Mouse (Mus musculus) macrophage (primary cell): Measurements from ENCODE around the gene Rraga. TPM values are rescaled to one million over a fixed set of nuclear protein-coding genes. Genes with fewer than 3 reads are reported as not detected.
"Not testable (repeated sequence)": the region's sequence is repeated elsewhere in the genome, so short reads cannot be mapped to it uniquely, and the experiment has no call there.

Source experiments
- H3K27ac ChIP-seq: fragments of 350-480 bp; formaldehyde crosslinking; 2 replicates; pipeline ENCODE4 v1.9.0; 2021
- H3K36me3 ChIP-seq: fragments of 350-480 bp; formaldehyde crosslinking; 2 replicates; pipeline ENCODE4 v1.9.0; 2021; ENCODE audit errors: inconsistent target
- H3K4me3 ChIP-seq: fragments of 350-480 bp; formaldehyde crosslinking; 2 replicates; pipeline ENCODE4 v1.9.0; 2021; ENCODE audit errors: inconsistent target
- H3K79me2 ChIP-seq: fragments of 350-480 bp; formaldehyde crosslinking; 2 replicates; pipeline ENCODE4 v1.9.0; 2021; ENCODE audit errors: inconsistent target
- WGBS: methylation state at CpG from one replicate; pipeline ENCODE4 v1.1.7; 2026; ENCODE audit warnings: inconsistent platforms; ENCODE audit not compliant: missing documents; 5-methylcytosine and 5-hydroxymethylcytosine counted together
- polyA plus RNA-seq: library from polyadenylated mRNA; stranded (reverse); fragments of 250-400 nt; gene quantifications from 3 replicates; pipeline ENCODE4 v1.2.4, GENCODE M21; 2018; ENCODE audit warnings: inconsistent platforms

Rraga gene
- polyA plus RNA-seq, 1 experiment from 2014 or later, result 63.2 TPM

DNA sequence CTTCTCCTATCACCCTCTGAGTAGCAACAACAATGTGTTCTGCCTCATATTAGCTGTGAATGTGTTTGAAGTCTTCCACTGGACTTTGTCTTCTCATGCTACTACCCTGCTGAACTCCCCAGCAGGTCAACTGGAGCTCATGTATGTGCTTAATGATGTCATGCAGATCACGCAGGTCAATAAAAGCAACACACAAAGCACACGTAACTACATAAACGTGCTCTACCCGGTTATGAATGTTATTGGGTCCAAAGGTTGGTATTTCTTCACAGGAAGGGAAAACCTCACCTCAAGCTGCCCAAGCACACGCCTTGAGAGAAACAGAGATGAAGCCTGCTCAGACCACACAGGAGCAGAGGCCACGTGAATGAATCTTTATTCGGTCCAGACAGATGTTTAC lies 51.0 kb downstream of the Rraga start:
- H3K4me3 ChIP-seq, H3K79me2 ChIP-seq, H3K36me3 ChIP-seq, H3K27ac ChIP-seq: not testable (repeated sequence)
- 96% methylated on average over 7 of the region's 7 CpGs for WGBS

Other genes with a start within 250 kb of the Rraga start
- gene Saxo1, start 17.3 kb upstream of the Rraga start, polyA plus RNA-seq, result not detected in 3 replicates
- 2.5 to 7.6 TPM (median 3.5 TPM) in 3 replicates for gene Haus6, start 36.4 kb downstream of the Rraga start, polyA plus RNA-seq
- gene Plin2, start 94.4 kb downstream of the Rraga start, polyA plus RNA-seq, result 864 to 2,248 TPM (median 2,111 TPM) in 3 replicates
- 50.7 to 67.8 TPM (median 60.9 TPM) in 3 replicates for gene Dennd4c, start 172.9 kb downstream of the Rraga start, polyA plus RNA-seq